Mouse (Mus musculus) left cerebral cortex, postnatal 10 days (tissue): Measurements from ENCODE around the gene Mycbp2. TPM values are rescaled to one million over a fixed set of nuclear protein-coding genes. Genes with fewer than 3 reads are reported as not detected.

ENCODE experiments used
- DNase-seq, 2 experiments: peaks; one replicate each; pipeline ENCODE4 v3.0.0; 2021 to 2022; ENCODE audit warnings: low spot score in 2 of 2, mixed read lengths in 1 of 2; ENCODE audit errors: extremely low spot score in 1 of 2
- intact Hi-C: fragments of 180-260 bp; cut with DNase I; formaldehyde crosslinking; loops from one replicate; pipeline ENCODE4 v1.15.1; 2025
- total RNA-seq, 2 experiments: library from RNA; stranded (reverse); gene quantifications; 2 replicates each; pipeline ENCODE4 v1.2.3; 2021

Mycbp2 gene
- total RNA-seq: 100 to 1,000 TPM; 165 to 170 TPM

- intact Hi-C loops: loop anchor here (5.0 kb wide), 1 partner anchor 120 kb away; no protein-coding TSS in a partner anchor
Observed at GRCm38 (mm10) chr14:103346729-103347505, at the start of gene Mycbp2. Gene Mycbp2 (minus strand): TSS chr14:103346814.

GRCm38 (mm10) chr14:103392391-103392790 is 45.8 kb upstream of the Mycbp2 start:
- DNase-seq: no peak
- intact Hi-C loops: no loop called here

More at GRCm38 (mm10) chr14:103346729-103347505, at the start of gene Mycbp2:
- DNase-seq: peak; percentile 97 to 99

GRCm38 (mm10) chr14:103387431-103387830 is 40.8 kb upstream of the Mycbp2 start:
- DNase-seq: no peak

GRCm38 (mm10) chr14:103386871-103387270 is 40.3 kb upstream of the Mycbp2 start:
- no peak for DNase-seq
- intact Hi-C loops: no loop called here

More at GRCm38 (mm10) chr14:103387431-103387830, 40.8 kb upstream of the Mycbp2 start:
- intact Hi-C loops: no loop called here

GRCm38 (mm10) chr14:103385084-103385610 is 38.5 kb upstream of the Mycbp2 start:
- intact Hi-C loops: no loop called here
- DNase-seq: no peak

- intact Hi-C loops: no loop called here
- DNase-seq: no peak
Observed at GRCm38 (mm10) chr14:103378703-103379102, 32.1 kb upstream of the Mycbp2 start.

GRCm38 (mm10) chr14:103376765-103377164 is 30.2 kb upstream of the Mycbp2 start:
- no peak for DNase-seq
- intact Hi-C loops: no loop called here

- intact Hi-C loops: no loop called here
- no peak for DNase-seq
Observed at GRCm38 (mm10) chr14:103375523-103375922, 28.9 kb upstream of the Mycbp2 start.

- intact Hi-C loops: no loop called here
- no peak for DNase-seq
Observed at GRCm38 (mm10) chr14:103363199-103363598, 16.6 kb upstream of the Mycbp2 start.

- intact Hi-C loops: no loop called here
- DNase-seq: no peak
Observed at GRCm38 (mm10) chr14:103356066-103356465, 9.5 kb upstream of the Mycbp2 start.

- intact Hi-C loops: no loop called here
Observed at GRCm38 (mm10) chr14:103354396-103355352, 8.1 kb upstream of the Mycbp2 start.

GRCm38 (mm10) chr14:103345858-103346728 is 521 bp downstream of the Mycbp2 start:
- peak; percentile 53 to 86 for DNase-seq
- intact Hi-C loops: loop anchor here (5.0 kb wide), 1 partner anchor 121 kb away; no protein-coding TSS in a partner anchor

More at GRCm38 (mm10) chr14:103354396-103355352, 8.1 kb upstream of the Mycbp2 start:
- DNase-seq: peak in 1 of 2 experiments; percentile 36

GRCm38 (mm10) chr14:103345486-103345857 is 1.1 kb downstream of the Mycbp2 start:
- intact Hi-C loops: loop anchor here (5.0 kb wide), 1 partner anchor 122 kb away; no protein-coding TSS in a partner anchor
- no peak for DNase-seq

GRCm38 (mm10) chr14:103345011-103345410 is 1.6 kb downstream of the Mycbp2 start:
- intact Hi-C loops: loop anchor here (5.0 kb wide), 1 partner anchor 122 kb away; no protein-coding TSS in a partner anchor

GRCm38 (mm10) chr14:103343791-103344190 is 2.8 kb downstream of the Mycbp2 start:
- no peak for DNase-seq
- intact Hi-C loops: no loop called here

More at GRCm38 (mm10) chr14:103345011-103345410, 1.6 kb downstream of the Mycbp2 start:
- DNase-seq: no peak

- no peak for DNase-seq
- intact Hi-C loops: no loop called here
Observed at GRCm38 (mm10) chr14:103341385-103342294, 5.0 kb downstream of the Mycbp2 start.

- intact Hi-C loops: no loop called here
- no peak for DNase-seq
Observed at GRCm38 (mm10) chr14:103312926-103313325, 33.7 kb downstream of the Mycbp2 start.
